Mouse (Mus musculus): ENCODE results near the gene 2700049A03Rik.

2700049A03Rik gene

DNA sequence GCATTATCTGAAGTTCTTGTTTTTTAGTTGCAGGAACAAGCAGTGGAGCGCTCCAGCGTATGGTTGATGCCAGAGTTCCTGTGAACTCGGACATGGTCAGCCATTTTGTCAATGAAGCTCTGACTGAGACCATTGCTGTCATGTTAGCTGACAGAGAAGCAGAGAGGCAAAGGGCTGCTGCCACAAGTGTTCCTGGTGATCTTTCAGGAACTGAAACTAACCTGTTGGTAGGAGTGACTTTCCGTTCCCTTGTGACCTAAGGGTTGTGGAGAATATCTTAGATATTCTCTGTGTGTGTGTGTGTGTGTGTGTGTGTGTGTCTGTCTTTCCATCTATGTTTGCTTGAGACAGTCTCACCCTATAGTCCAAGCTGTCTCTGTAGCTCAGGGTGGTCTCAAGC, 47.7 kb downstream of the 2700049A03Rik start:
- DNase-seq: no peak

DNA sequence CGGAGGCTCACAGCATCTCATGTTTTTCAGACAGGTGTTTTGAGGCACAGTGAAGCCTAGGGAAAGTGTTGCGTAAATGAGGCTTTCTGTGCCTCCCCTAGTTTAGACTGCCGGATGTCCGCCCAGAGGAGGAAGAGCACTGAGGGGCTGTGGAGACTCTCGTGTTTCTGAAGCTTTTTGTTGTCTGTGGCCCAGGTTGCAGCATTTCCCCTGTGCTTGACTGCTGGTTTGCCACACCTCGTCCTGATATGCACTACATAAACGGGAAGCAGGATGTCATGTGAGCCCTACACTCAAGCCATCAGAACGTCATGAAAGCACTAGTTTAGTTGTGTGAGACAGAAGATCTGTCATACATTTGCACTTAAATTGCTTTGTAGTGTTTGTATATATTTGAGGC, 56.1 kb downstream of the 2700049A03Rik start:
- no peak for DNase-seq

DNA sequence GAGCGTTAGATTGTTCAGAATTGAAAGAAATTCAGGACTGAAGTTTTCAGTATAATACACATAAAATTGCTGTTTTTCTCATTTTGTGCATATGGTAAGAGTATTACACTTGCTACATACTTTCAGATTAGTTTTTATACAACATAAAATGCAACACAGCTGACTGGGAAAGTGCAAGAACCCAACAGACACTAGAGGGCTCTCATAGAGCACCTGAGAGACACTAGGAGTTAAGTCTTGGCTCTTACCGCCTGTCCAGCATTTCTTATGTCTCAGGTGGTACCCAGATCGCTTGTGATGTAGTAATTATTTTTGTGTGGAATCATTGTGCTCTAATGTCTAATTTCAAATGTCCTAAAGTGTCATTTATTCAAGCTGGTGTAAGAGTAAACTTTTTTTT, 61.0 kb downstream of the 2700049A03Rik start:
- peak; percentile 36 to 62 for DNase-seq

DNA sequence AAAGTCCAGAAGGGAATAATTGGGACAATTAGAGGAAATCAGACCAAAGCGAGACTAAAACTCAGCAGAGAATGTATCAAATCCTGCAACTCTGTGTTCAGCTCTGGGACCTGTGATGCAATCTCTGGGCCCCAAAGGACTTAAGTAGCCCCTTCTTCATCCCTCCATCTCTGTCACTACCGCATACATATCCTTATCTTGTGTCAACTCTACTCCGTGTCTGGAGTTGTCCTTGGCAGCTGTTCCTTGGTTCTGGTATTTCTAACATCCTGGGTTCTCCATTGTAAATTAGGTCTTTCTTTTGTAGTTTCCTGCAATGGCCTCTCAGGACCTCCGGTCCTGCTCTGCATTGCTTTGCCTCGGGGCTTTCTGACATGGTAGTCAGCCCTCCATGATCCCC, 65.1 kb downstream of the 2700049A03Rik start:
- no peak for DNase-seq

DNA sequence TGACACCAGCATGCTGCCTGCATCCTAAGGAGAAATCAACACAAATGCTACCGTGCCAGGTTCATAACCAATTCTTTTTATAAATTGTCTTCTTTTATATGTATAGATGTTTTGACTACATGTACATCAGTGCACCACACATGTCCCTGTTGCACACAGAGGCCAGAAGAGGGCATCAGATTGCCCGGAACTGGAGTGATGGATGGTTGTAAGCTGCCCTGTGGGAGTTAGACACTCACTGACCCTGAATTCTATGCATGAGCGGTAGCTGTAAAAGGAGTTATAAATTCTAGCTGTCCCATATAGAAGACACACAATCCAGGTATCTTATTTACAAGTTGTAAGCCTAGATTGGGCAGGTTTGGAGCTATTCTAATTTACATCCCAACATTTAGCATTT, 67.7 kb downstream of the 2700049A03Rik start:
- DNase-seq: peak in 1 of 2 experiments; percentile 18

DNA sequence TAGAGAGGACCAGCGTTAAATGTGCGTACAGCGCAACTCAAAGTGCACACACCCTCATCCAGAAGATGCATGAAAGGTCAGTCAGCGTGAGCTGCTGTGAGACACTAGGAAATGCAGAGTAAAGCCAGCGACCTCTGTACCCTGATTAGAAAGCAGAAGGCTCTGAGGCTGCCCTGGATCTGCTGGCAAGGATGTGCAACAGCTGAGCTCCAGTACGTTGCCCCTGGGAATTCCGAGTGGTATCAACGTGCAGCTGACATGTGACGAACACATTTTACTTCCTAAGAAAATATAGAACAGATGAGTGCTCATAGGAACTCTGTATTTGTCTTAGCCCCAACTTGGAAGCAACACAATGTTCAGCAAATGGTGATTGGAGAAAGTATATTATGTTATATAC, 80.5 kb downstream of the 2700049A03Rik start:
- no peak for DNase-seq

DNA sequence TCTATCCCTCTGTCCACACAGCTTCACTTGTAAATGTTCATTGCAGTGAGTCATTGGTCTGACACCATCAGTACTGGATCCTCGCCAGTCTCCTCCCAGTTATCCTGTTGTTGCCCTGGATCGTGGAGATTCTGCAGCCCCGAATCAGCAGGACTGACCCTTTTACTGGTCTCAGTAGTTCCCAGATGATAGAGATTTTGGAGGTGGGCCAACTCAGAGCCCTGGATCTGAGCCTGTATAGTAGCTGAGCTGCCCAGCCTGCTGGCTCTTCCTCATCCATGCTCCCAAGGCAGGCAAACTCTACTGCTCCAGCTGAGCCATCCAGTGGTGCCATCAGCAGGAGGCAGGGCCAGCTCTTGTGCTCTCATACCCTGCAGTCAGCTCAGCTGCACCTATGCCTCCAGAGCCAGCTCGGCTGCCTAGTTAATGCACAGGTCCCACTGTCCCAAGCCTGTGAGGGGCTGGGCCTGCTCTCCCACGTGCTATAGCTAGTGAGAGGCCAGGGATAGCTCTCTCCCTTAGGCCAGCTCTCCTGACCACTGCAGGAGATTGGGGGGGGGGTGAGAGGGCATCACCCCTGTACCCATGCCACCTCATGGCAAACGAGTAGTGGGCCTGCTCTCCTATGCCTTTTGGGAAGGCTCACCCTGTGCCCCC, 81.3 kb downstream of the 2700049A03Rik start:
- DNase-seq: peak; percentile 41 to 54

DNA sequence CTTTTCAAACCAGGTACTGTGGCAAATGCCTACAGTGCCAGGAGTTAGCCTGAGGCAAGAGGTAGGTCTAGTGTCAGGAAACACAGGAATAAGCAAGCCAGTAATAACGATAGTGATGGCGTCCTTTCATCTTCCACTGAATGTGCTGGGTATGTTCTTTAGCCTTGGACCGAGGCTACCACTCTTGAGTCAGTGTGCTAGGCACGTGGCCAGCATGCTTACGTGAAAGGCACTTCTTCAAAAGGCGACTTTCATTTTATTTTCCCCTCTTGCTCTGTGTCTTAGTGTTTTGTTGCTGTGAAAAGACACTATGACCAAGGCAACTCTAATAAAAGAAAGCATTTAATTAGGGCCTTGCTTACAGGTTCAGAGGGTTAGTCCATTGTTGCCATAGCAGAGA, 86.1 kb downstream of the 2700049A03Rik start:
- DNase-seq: no peak

DNA sequence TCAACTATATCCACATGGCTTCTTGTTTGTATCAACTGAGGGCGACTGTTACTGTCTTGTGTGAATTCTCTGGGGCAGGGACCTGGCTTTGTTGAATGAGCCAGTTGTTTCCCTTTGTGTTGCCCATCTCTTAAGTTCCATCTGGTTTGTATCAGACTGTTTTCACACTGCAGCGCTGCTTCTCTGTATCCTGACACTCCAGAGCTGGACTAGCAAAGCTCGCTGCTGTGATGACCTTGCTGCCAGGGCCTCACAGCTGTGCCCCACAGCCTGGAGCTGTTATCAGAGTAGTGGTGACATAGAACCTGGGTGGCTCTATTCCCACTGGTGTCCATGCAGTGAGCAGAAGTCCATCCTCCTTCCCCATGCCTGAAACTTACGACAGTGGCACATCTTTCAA, 91.1 kb downstream of the 2700049A03Rik start:
- DNase-seq: no peak

DNA sequence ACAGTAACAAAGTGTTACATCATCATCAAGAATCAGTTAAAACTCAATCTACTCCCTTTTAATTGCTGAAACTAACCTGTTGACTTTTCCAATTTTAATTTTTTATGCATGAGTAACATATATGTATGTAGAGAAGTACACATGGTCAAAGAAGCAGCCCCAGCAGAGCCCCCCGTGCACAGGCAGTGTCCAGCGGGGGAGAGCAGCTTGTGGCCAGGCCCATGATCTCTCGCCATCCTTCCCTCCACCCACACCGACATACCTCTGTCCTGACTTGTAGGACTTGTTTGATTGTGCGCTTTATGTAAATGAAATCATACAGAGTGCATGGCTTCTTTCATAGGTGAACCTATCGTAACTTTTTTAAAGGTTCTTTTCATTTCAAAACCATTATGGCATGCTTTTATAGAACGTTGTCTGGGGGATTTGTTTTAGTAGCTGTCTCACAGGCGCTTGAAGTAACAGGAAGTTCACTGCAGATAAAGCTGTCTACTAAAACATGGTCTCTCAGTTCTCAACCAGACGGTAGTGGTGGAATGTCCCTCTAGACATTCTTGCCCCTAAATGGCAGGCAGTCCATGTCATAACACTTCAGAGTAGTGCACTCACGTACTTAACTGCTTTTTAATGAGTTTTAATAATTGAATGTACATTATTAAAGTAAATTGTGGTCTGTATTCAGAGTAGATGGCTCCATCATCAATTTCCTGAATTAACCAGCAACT, 92.4 kb downstream of the 2700049A03Rik start:
- DNase-seq: no peak

DNA sequence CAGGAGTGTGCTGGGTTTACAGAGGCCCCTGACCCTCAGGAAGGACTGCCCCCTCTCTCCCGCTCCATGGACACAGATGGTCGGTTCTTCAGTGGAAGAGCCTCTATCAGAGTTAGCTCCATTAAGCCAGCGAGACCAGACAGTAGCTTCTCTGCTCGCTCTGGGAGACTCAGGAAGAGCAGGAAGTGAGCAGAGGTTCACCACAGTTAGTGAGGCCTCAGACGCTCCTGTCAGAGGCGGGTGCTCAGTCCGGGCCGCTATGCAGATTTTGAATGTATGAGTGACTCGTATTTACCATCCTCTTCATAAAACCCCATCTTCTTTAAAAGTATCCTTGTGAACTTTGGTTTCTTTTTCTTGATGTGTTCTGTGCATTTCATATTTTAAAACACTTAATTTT, 94.9 kb downstream of the 2700049A03Rik start:
- no peak for DNase-seq

DNA sequence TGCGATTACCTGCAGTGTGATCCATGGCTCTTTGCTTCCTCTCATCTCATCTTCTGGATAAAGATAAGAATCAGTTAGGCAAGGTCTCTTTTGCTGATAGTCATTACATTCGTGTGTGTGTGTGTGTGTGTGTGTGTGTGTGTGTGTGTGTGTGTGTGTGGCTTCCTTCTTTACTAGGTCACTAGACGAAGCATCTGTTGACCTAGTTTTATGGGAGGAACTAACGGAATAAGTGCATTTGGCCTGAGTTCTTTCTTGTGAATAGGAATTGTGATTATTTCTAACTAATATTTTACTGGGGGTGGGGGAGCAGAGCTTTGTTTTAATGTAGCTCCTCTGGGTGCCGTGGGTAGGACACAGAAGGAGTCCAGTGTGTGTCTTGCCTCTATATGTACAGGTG, 96.8 kb downstream of the 2700049A03Rik start:
- DNase-seq: no peak

DNA sequence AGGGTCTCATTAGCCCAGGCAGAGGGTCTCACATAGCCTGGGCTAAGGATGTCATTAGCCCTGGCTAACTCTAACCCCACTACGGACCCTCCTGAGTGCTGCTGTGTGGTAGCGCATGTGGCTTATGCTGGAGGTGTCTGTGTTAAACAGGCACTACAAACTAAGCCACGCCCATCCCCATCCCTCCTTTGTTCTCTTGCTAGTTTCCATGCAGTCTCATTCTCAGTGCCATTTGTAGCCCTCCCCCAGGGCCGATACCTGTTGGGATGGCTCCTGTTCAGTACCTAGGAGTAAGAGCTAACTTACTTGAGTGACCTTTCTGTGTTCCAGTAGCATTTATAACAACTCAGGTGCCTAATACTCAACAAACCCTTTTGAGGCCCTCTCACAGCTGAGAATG, 100.4 kb downstream of the 2700049A03Rik start:
- no peak for DNase-seq

DNA sequence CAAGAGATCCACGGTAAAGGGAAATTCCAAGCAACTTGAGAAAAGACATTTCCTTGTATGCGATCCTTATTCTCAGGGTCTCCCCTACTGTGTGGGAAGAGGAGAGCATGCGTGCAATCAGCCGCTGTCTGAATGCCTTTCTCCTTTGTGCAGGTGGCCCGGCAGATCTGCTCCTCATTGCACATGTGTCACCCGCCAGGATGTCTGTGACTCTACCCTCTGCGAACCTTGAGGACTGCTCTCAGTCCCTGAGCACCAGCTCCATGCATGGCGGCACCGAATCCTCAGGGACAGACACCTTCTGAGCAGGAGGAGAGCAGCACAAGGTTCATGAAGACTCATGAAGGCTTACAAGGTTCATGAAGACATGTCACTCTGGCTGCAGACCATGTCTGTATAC, 106.1 kb downstream of the 2700049A03Rik start:
- no peak for DNase-seq

DNA sequence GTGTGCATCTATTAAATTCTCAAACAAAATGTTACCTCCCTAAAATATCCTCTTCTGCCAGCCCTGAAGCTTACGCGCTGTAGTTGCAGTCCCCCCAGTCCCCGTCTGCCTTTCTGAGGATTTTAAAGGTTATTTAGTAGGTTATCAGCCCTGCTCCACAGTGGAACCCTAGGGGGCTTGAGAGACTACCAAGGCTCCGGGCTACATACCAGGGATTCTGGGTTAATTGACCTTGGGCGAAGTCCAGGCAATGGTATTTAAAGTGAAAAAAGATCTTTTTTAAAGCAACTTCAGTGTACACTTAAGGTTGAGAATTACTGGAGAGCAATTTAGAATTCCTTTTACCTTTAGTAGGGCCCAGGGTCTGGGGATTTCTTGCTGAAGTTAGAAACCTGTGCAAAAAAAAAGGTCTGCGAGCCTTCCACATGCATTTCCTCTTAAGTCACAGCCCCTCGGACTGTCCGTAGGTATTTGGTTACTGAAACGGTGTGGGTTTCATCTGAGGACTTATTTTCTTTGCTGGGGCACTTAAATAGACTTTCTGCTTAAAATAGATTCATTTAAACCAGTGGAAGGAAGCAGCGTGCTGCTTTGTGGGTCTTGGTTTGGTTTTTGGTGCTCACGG, 108.2 kb downstream of the 2700049A03Rik start:
- no peak for DNase-seq

DNA sequence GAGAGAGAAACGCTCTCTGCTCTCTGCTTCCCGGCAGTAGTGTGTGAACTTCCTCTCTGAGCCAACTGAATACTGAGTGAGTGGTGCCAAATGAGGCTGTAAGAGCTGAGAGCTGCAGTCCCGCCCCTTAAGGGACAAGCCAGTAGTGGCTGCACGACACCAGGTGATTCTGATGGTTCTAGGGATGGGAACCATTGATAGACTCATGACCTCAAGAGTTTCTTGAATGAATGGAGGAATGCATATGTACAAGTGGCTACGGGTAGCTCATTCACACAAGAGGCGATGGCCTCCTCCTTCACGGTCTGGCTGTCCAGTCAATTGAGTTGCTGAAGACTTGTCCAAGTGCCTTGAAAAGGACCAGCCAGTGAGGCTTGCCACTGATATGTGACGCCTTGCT, 110.5 kb downstream of the 2700049A03Rik start:
- no peak for DNase-seq

DNA sequence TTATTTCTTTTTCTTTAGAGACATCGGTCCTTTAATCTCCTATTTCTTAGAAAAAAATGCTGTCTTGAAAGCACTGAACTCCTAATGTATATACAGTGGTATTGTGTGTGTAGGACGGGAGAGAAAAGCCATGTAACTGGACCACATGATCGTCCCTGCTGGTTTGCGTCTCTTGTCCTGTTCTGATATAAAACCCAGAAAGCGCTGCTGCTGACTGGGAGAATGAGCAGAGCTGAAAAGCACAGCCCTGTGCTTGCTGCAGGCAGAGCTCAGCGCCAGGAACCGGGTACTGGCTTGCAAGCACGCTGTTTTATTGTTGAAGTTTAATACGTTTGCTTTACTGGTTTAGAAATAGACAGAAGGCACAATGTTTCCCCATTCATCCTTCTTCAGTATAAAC, 112.7 kb downstream of the 2700049A03Rik start:
- DNase-seq: peak in 1 of 2 experiments; percentile 9

DNA sequence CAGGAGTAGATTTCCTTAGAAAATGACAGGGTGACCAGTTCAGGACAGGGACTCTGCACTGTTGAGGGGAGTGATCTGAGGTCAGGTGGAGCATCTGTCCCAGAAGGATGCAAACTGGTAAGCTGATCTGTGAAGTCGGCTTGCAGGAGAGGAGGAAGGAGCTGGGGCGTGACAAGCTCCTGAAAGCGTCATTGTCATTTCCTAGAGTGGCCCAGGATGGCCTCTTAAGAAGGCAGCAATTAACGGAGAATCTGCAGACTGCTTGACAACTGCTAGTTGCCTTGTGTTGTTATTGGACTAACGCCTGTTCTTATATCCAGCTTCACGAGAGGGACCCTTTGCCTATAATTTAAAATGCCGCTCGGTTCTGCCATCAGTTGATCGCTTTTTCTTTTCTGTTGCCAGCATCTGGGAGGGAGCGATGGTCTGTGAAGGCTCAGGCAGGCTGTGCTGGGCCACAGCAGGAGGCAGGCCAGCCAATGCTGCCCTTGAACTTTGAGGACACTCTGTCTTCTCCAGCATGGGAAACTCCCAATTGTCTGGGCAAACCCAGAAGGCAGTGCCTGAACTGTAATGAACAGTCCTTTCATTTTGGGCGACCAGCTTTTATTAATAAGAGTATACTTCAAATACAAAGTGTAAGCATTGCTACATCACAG, 116.0 kb downstream of the 2700049A03Rik start:
- no peak for DNase-seq

DNA sequence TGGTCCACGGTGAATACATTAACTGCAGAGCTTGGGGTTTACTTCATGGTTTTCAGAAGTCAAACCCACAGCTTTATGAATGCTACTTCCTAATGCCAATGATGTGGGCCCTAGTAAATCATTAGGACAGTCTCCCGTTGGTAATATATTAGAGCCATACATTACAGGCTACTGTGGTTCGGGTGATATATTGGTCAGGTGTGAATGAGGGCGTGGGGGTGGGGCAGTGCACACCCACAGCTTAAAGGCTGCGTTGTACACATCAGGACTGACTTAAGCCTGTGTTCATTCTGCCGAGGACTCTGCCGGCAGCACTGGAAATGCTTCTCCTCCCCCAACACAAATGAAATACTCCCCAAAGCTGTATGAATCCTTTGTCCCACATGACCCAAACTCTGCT, 118.1 kb downstream of the 2700049A03Rik start:
- DNase-seq: no peak

DNA sequence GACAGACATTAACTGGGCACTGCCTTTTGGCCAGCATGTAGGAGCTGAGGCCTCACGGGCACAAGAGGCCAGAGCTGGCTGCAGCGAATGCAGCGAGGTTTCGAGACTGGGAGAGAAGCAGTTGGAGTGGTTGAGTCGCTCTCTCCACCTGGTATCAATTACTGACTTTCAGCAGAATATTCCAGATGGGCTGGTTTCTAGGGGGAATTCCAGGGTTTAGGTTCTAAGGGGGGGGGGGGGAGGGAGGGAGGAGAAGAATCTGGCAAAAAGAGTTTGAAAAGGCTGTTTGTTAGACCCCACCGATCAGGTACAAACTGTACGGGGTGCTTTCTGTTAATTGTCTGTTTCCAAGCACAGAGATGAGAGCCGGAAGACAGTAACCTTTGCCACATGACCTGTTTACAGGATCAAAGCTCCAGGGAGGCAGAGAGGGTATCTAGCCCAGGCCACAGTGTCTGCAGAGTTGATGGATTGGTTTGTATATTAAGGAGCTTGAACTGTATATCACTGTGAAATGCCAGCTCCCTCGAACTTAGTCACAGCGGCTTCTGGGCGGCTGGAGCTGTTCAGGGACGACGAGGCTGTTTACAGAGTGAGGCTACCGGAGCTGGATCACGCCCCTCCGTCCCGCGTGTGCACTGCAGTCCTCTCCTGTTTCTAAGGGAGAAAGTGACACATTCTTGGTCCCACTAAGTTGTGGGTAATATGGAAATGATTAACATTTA, 121.7 kb downstream of the 2700049A03Rik start:
- no peak for DNase-seq

DNA sequence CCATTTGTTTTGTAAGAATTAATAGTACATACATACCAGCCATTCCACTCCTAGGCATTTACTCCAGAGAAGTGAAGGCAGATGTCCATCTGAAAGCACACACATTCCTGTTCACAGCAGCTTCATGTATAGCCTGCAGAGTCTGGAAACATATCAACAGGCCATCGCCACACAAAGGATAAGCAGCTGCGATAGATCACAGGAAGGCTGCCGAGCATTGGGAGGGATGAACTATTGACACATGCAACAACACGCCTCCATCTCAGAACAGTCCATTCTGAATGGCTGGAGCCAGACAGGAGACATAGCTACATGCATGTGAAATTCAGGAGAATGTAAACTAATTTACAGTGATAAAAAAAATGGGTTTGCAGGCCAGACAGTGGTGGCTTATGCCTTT, 127.6 kb downstream of the 2700049A03Rik start:
- no peak for DNase-seq

DNA sequence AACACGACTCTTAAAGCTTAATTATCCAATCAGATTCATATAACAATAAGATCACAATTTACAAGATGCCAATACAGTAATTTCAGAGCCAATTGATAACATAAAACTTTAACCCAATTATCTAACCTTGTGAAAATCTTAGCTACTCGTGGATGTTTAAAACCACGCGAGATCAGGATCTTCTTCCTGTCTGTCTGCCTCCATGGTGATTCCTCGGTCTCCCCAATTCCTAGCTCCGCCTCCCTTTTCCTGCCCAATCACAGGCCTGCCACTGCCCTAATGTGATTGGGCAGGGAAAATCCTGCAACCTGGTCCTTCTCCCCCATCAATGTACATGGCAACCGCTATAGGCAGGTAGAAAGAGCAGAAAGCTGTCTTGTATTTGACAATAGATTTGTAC, 132.7 kb downstream of the 2700049A03Rik start:
- DNase-seq: no peak

DNA sequence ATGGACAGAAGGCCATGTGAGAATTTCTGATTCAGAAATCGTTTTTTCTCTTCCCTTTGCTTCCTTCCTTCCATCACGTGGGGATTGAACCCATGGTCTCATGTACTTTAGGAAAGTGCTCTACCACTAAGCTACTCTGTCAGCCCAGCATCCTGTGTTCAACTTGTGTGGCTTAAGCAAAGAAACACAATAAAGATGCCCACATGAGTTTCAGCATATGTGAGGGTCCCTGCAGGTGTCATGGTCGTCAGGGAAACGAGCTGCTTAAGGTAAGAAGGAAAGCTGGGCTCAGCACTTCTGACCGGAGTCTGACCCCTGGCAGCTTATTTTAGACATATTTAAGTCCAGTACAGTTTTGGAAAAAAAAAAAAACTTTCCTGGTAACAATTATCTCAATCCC, 134.5 kb downstream of the 2700049A03Rik start:
- DNase-seq: no peak

All from cerebellum, postnatal 14 days (tissue).